Mouse (Mus musculus): Measurements from ENCODE around the gene Atp5f1.

GRCm38 (mm10) chr3:105918355-105918745 lies 41.5 kb downstream of the Atp5f1 start:
- TF ChIP-seq CTCF (IDR thresholded peaks at IDR 0.05; ENCODE audit: low read depth) (no peak), EP300 (IDR thresholded peaks at IDR 0.05; ENCODE audit: low read depth) (no peak)

Measured in liver, postnatal 0 days (tissue).